Mouse (Mus musculus) embryonic facial prominence, embryonic 13.5 days (tissue): ENCODE results near the gene Naa15. TPM values are rescaled to one million over a fixed set of nuclear protein-coding genes. Genes with fewer than 3 reads are reported as not detected.
A peak's percentile ranks its signal among the peaks of the same experiment; 100 is the strongest.

Experiments used
- ATAC-seq: fragments of 200-750 bp; cut with Nextera tagmentation; 2 replicates; pipeline ENCODE4 v1.8.0; 2017; ENCODE audit warnings: low read depth; ENCODE audit not compliant: insufficient number of reproducible peaks, insufficient read depth, low FRiP score, low TSS enrichment
- H3K27ac ChIP-seq: fragments of 300-500 bp; sonication (generic); 2 replicates; pipeline ENCODE4 v1.5.1; 2015; ENCODE audit warnings: moderate library complexity, mild to moderate bottlenecking, inconsistent platforms
- H3K27me3 ChIP-seq: fragments of 300-500 bp; sonication (generic); 2 replicates; pipeline ENCODE4 v1.6.1; 2015; ENCODE audit warnings: mild to moderate bottlenecking, inconsistent platforms
- H3K36me3 ChIP-seq: fragments of 300-500 bp; sonication (generic); 2 replicates; pipeline ENCODE4 v1.6.1; 2015; ENCODE audit warnings: mild to moderate bottlenecking, inconsistent platforms
- H3K4me1 ChIP-seq: fragments of 300-500 bp; sonication (generic); 2 replicates; pipeline ENCODE4 v1.6.1; 2015; ENCODE audit warnings: inconsistent platforms
- H3K4me2 ChIP-seq: fragments of 300-500 bp; sonication (generic); 2 replicates; pipeline ENCODE4 v1.6.1; 2015; ENCODE audit warnings: moderate library complexity, mild to moderate bottlenecking, inconsistent platforms
- H3K4me3 ChIP-seq: fragments of 300-500 bp; sonication (generic); 2 replicates; pipeline ENCODE4 v1.5.1; 2015; ENCODE audit warnings: mild to moderate bottlenecking, inconsistent platforms
- H3K9ac ChIP-seq: fragments of 300-500 bp; sonication (generic); 2 replicates; pipeline ENCODE4 v1.6.1; 2015; ENCODE audit warnings: mild to moderate bottlenecking, inconsistent platforms
- H3K9me3 ChIP-seq: fragments of 300-500 bp; sonication (generic); 2 replicates; pipeline ENCODE4 v1.6.1; 2016; ENCODE audit warnings: inconsistent platforms
- WGBS: fragments of 180-500 bp; shearing (Covaris S2); methylation state at CpG from one replicate; pipeline ENCODE4 v1.1.7; 2015; ENCODE audit warnings: mixed read lengths; 5-methylcytosine and 5-hydroxymethylcytosine counted together
- polyA plus RNA-seq: library from polyadenylated mRNA; unstranded; fragments of >200 nt; fragmentation: Nextera tagmentation; extraction: Ambion mirVana; gene quantifications from 2 replicates; pipeline ENCODE4 v1.2.1, GENCODE M21; 2015

Naa15 gene
- polyA plus RNA-seq, 1 experiment from 2014 or later: 61.9 TPM

DNA sequence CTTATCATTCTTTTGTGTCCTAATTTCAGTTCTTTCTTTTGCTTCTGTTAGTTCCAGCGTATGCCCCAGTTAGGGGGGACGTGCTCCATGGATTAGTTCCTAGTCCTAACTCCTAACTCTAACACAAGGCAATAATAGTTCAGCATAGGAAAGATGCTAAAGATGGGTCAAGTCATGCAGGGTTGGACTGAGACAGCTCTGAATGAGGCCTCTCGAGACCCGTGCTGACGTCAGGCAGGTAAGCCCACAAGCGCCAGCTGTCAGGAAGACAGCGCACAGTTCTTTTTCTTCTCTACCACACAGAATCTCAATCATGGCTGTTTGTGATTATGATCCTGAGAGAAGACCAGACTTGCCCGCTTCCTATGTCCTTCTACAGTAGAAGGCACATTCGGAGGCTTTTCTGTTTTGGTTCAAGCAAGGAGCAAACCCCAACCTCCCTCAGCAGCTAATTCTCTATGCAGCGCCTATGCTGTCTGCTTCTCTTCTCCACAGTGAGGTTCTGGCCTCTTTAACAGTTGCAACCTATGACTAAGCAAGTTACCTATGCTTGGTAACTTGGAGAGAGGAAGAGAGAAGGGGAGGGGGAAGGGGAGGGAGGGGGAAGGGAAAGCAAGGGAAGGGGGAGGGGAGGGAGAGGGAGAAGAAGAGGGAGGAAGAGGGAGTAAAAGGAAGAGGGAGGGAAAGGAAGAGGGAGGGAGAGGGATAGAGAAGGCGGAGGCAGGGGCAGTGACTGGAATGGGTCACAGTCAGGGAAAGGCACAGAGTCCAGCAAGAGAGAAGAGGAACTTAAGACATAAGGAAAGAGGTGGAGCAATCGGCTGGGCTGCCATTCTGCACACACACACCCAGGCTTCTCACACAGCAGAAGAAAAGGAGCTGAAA is 103.2 kb downstream of the Naa15 start:
- Histone ChIP-seq H3K4me2 (no peak overlapping the region), H3K27me3 (no peaks in the 10 kb centered on the region), H3K27ac (no peak overlapping the region), H3K9ac (no peak overlapping the region), H3K9me3 (no peaks in the 10 kb centered on the region), H3K36me3 (peaks cover 36% of the 10 kb centered on the region), H3K4me1 (peaks cover 7% of the 10 kb centered on the region), H3K4me3 (no peak overlapping the region)
- ATAC-seq: no peak
- WGBS: 59% methylated on average over 12 of the region's 12 CpGs

DNA sequence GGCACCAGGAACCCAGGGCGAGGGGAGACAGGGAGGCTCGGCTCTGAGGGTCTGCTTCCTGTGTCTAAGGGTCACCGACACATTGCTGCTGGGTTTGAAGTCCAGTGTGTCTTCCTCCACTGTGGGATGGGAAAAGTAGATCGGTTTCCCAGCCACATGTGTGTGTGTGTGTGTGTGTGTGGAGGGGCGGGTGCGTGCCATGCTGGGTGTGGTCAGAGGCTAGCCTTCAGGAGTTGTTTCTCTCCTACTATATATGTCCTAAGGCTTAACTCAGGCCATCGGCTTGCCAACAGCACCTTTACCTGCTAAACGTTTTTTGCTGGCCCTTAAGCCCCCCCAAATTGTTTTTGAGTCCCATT is 103.8 kb downstream of the Naa15 start:
- H3K27ac ChIP-seq: no peak overlapping the region
- no peak overlapping the region for H3K4me2 ChIP-seq
- H3K4me1 ChIP-seq: peaks cover 7% of the 10 kb centered on the region
- no peaks in the 10 kb centered on the region for H3K27me3 ChIP-seq
- no peak overlapping the region for H3K4me3 ChIP-seq
- no peak overlapping the region for H3K9ac ChIP-seq
- no peak for ATAC-seq
- 59% methylated on average over 8 of the region's 8 CpGs for WGBS
- H3K36me3 ChIP-seq: peaks cover 42% of the 10 kb centered on the region
- H3K9me3 ChIP-seq: no peaks in the 10 kb centered on the region

DNA sequence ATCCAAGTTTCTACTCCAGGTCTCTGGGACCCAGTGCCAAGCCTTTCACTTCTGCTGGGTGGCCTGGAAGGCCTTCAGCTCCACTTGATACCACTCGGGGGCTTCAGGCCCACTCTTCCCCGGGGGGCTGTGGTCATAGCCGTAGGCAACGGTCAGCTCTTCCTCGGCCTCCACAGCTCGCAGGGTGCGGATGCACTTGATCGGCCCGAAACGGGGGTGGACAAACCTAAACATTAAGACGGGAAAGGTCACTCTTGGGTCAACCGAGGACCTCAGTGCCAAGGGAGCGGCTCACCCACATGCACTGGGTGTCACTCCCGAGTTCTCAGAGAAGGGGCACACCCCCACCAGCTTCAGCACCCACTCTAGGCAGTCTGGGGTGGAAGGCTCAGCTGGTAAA is 106.3 kb downstream of the Naa15 start:
- ATAC-seq: no peak
- Histone ChIP-seq H3K4me2 (no peak overlapping the region), H3K9me3 (no peaks in the 10 kb centered on the region), H3K9ac (no peak overlapping the region), H3K4me3 (no peak overlapping the region), H3K27ac (no peak overlapping the region), H3K4me1 (peaks cover 7% of the 10 kb centered on the region), H3K27me3 (no peaks in the 10 kb centered on the region), H3K36me3 (peaks cover 67% of the 10 kb centered on the region)
- WGBS: 85% methylated on average over 14 of the region's 14 CpGs

DNA sequence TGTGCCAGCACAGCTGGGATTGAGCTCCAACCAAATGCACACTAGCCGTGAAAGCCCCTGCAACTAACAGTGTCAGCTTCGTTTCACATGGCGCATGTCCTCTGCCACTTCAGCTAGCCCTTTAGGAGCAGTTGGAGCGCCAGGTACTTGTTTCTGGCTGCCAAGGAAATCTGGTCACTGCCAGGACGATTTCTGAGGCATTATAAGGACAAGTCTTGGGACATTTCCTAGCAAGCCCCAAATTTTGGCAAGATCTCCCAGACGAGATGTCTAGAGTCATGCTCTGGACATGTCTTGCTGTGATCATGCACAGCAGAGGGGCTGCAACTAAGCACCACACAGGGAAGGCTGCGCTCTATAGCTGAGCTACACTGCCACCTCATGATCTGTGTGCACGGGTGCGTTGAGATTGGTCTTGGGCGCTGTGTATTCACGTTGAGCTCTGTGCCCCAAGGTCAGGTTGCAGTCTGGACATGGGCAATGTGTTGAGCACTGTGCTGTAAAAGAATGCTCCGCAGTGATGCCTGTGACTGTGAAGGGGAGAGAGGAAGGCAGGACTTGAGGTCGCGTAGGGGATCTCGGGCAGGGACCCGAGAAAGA is 110.3 kb downstream of the Naa15 start:
- WGBS: 83% methylated on average over 16 of the region's 16 CpGs
- no peaks in the 10 kb centered on the region for H3K4me1 ChIP-seq

More for the DNA sequence above, 110.3 kb downstream of the Naa15 start:
- Histone ChIP-seq H3K4me3 (no peak overlapping the region), H3K9me3 (no peaks in the 10 kb centered on the region), H3K4me2 (no peak overlapping the region), H3K9ac (no peak overlapping the region), H3K27me3 (no peaks in the 10 kb centered on the region), H3K36me3 (peaks cover 92% of the 10 kb centered on the region), H3K27ac (peak overlapping the region; percentile 39; the same call in 1 of the 2 replicates)
- no peak for ATAC-seq

Other genes with a start within 250 kb of the Naa15 start
- 9.6 and 9.9 TPM in 2 replicates for gene Noct, start 190.7 kb upstream of the Naa15 start, polyA plus RNA-seq
- gene Elf2, start 74.5 kb upstream of the Naa15 start, polyA plus RNA-seq: 64.5 and 72.5 TPM in 2 replicates
- gene Mgarp, start 18.4 kb upstream of the Naa15 start, polyA plus RNA-seq: 5.2 and 7.0 TPM in 2 replicates
- gene Ndufc1, start 6.2 kb upstream of the Naa15 start, polyA plus RNA-seq: 766 and 796 TPM in 2 replicates
- gene Rab33b, start 68.8 kb downstream of the Naa15 start, polyA plus RNA-seq: 26.7 and 27.3 TPM in 2 replicates
- gene Setd7, start 145.7 kb downstream of the Naa15 start, polyA plus RNA-seq: 3.7 and 3.9 TPM in 2 replicates
- 1.3 and 2.1 TPM in 2 replicates for gene Mgst2, start 245.2 kb downstream of the Naa15 start, polyA plus RNA-seq